Mouse (Mus musculus): ENCODE results near the gene Syne1. TPM values are rescaled to one million over a fixed set of nuclear protein-coding genes. Genes with fewer than 3 reads are reported as not detected.

Gene Syne1
- polyA plus RNA-seq, 1 experiment from 2014 or later = 5.7 TPM

DNA sequence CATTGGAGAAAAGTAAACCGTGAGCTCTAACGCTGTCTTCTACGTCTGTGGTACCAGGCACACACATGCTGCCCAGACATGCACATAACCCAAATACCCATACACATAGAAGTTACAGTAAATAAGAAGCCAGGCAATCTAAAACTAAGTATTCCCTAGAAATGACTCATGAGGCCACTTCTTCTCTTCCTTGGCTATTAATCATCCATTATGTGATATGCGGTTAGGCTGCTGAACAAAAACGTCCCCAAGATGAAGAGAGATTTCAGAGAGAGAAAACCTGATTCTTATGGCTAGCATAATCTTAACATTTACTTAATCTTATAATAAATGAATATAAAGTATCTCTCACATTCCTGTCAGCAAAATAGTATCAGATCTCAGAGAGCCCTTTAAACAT, 409.8 kb downstream of the Syne1 start:
- DNase-seq (ENCODE audit: low spot score) (no peak), ATAC-seq (replicated peaks; ENCODE audit: low FRiP score) (no peak)
- 91% methylated on average over 5 of the region's 5 CpGs for WGBS
- Histone ChIP-seq H3K4me1 (replicated peaks; ENCODE audit: control insufficient read depth, insufficient read depth, low read length) (no peaks in the 10 kb centered on the region), H3K9ac (ENCODE audit: low read depth, low read length) (no peak overlapping the region), H3K27ac (ENCODE audit: low read depth, low read length) (no peak overlapping the region), H3K9me3 (ENCODE audit: control insufficient read depth, low read length) (no peaks in the 10 kb centered on the region), H3K36me3 (ENCODE audit: control insufficient read depth, insufficient read depth, low read length) (peaks cover 3% of the 10 kb centered on the region; the same call in 1 of the 2 replicates), H3K27me3 (replicated peaks; ENCODE audit: control insufficient read depth, insufficient read depth, low read length) (no peaks in the 10 kb centered on the region), H3K4me3 (ENCODE audit: low read depth, low read length) (no peak overlapping the region), H3K4me2 (no peak overlapping the region)

DNA sequence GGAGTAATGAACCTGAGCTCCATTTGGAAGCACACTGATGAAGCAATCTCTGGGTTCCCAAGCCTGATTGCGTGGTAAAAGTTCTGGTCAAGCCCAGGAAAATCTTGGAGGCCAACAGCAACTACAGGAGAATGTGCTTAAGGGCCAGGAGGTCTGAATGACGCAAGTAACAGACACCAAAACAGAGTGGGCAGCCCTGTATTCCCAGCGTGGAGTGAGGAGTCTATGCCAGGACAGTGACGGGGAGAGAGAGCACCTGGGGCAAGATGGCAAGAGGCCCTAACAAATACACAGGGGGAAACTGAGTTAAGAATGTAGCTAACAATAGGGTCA, 411.4 kb downstream of the Syne1 start:
- Histone ChIP-seq H3K4me3 (ENCODE audit: low read depth, low read length) (no peak overlapping the region), H3K4me2 (no peak overlapping the region), H3K27ac (ENCODE audit: low read depth, low read length) (no peak overlapping the region), H3K9me3 (ENCODE audit: control insufficient read depth, low read length) (no peaks in the 10 kb centered on the region), H3K36me3 (ENCODE audit: control insufficient read depth, insufficient read depth, low read length) (peaks cover 3% of the 10 kb centered on the region; the same call in 1 of the 2 replicates), H3K4me1 (replicated peaks; ENCODE audit: control insufficient read depth, insufficient read depth, low read length) (no peaks in the 10 kb centered on the region), H3K27me3 (replicated peaks; ENCODE audit: control insufficient read depth, insufficient read depth, low read length) (no peaks in the 10 kb centered on the region), H3K9ac (ENCODE audit: low read depth, low read length) (no peak overlapping the region)
- WGBS = 82% methylated on average over 4 of the region's 4 CpGs
- no peak for ATAC-seq (replicated peaks; ENCODE audit: low FRiP score)
- no peak for DNase-seq (ENCODE audit: low spot score)

DNA sequence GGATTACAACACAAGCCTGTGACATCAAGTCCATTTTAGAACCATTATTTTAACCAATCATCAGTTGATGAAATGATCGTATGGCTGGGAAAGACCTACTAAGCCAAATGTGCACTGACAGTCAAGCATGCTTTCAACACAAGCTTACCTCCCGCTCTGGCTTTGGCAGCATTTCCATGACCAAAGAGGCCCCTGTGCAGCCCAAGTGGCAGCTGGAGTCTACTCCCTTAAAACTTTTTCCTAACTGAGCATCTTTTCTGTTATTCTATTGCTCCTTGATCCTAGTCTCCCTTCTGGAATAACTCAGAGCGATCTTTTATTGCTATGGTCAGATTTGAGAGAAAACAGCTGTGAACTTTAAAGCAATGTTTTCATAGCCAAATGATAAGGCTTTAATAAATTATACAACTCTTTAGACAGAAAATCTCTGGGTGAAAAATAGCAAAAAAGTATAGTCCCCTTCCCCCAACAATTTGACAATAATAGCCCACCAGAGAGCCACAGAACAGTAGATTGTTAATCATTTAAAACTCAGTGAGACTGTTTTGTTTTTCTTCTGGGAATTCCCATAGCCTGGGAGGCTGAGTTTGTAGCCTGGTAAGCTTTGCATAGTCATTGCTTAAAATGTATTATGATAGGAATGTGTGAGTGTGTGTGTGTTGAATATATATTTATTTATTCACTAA, 411.9 kb downstream of the Syne1 start:
- WGBS = 79% methylated on average over 3 of the region's 3 CpGs
- H3K4me1 ChIP-seq (replicated peaks; ENCODE audit: control insufficient read depth, insufficient read depth, low read length) = no peaks in the 10 kb centered on the region
- H3K36me3 ChIP-seq (ENCODE audit: control insufficient read depth, insufficient read depth, low read length) = peaks cover 3% of the 10 kb centered on the region; the same call in 1 of the 2 replicates
- H3K4me3 ChIP-seq (ENCODE audit: low read depth, low read length) = no peak overlapping the region
- no peak overlapping the region for H3K9ac ChIP-seq (ENCODE audit: low read depth, low read length)
- no peak for DNase-seq (ENCODE audit: low spot score)
- no peak overlapping the region for H3K27ac ChIP-seq (ENCODE audit: low read depth, low read length)
- no peak overlapping the region for H3K4me2 ChIP-seq
- ATAC-seq (replicated peaks; ENCODE audit: low FRiP score) = no peak
- no peaks in the 10 kb centered on the region for H3K9me3 ChIP-seq (ENCODE audit: control insufficient read depth, low read length)
- H3K27me3 ChIP-seq (replicated peaks; ENCODE audit: control insufficient read depth, insufficient read depth, low read length) = no peaks in the 10 kb centered on the region

DNA sequence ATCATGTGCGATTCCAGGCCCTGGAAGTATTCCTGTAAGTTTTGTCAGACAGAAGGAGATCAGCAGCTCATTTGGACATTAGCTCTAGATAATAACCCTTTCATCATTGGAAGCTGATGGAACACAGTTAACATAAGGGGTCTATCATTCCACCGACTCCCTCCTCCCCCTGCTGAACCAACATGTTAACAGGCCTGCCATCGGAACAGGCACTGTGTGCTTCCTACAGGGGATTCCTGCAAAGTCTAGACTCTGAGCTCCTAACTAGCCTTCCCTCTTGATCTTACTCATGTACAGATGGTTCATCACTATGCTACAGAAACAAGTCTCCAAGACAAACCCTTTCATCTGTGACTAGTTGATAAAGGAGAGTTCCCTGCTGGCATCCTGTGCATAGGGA, 419.2 kb downstream of the Syne1 start:
- WGBS = 77% methylated on average over 3 of the region's 3 CpGs
- Histone ChIP-seq H3K27ac (ENCODE audit: low read depth, low read length) (no peak overlapping the region), H3K9me3 (ENCODE audit: control insufficient read depth, low read length) (no peaks in the 10 kb centered on the region), H3K36me3 (ENCODE audit: control insufficient read depth, insufficient read depth, low read length) (no peaks in the 10 kb centered on the region; the same call in 1 of the 2 replicates), H3K27me3 (replicated peaks; ENCODE audit: control insufficient read depth, insufficient read depth, low read length) (no peaks in the 10 kb centered on the region), H3K9ac (ENCODE audit: low read depth, low read length) (no peak overlapping the region), H3K4me3 (ENCODE audit: low read depth, low read length) (no peak overlapping the region), H3K4me2 (no peak overlapping the region), H3K4me1 (replicated peaks; ENCODE audit: control insufficient read depth, insufficient read depth, low read length) (no peaks in the 10 kb centered on the region)
- ATAC-seq (replicated peaks; ENCODE audit: low FRiP score) (no peak), DNase-seq (ENCODE audit: low spot score) (no peak)

DNA sequence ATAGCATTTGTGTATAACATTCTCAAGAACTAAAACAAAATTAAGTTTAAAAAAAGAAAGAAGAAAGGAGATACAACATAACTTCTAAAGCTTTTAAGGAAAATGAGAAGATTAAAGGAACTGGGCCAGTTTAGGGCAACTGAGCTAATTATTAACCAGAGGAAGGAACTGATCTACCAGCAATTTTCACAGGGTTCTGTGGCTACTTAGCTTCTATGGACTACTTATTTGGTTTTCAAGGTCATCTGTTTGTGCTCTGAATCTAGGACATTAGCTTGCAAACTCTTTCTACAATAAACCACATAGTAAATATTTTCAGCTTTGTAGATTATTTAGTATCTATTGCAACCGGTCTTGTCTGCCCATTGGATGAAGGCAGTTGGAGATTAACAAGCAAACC, 420.8 kb downstream of the Syne1 start:
- H3K36me3 ChIP-seq (ENCODE audit: control insufficient read depth, insufficient read depth, low read length) = no peaks in the 10 kb centered on the region; the same call in 1 of the 2 replicates
- H3K4me2 ChIP-seq = no peak overlapping the region
- no peak overlapping the region for H3K9ac ChIP-seq (ENCODE audit: low read depth, low read length)
- no peaks in the 10 kb centered on the region for H3K27me3 ChIP-seq (replicated peaks; ENCODE audit: control insufficient read depth, insufficient read depth, low read length)
- 83% methylated on average over 1 of the region's 1 CpGs for WGBS
- no peak for DNase-seq (ENCODE audit: low spot score)
- H3K9me3 ChIP-seq (ENCODE audit: control insufficient read depth, low read length) = no peaks in the 10 kb centered on the region
- no peak for ATAC-seq (replicated peaks; ENCODE audit: low FRiP score)
- H3K4me1 ChIP-seq (replicated peaks; ENCODE audit: control insufficient read depth, insufficient read depth, low read length) = no peaks in the 10 kb centered on the region
- H3K27ac ChIP-seq (ENCODE audit: low read depth, low read length) = no peak overlapping the region
- no peak overlapping the region for H3K4me3 ChIP-seq (ENCODE audit: low read depth, low read length)

DNA sequence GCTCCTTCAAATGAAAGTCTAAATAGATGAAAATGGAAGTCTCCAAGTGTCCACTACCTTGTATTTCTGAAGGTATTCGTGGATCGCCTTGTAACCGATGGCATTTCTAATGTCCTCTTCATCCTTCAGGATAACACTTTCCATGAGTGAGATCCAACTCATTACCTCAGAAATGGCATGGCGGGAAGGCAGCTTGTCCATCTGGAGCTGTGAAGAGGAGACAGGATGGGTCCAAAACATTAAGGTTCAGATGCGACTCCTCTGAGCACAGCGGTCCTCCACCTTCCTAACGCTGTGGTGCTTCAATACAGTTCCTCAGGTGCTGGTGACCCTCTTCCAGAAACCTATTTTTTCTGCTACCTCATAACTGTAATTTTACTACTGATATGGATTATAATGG, 426.5 kb downstream of the Syne1 start:
- ATAC-seq (replicated peaks; ENCODE audit: low FRiP score) (no peak), DNase-seq (ENCODE audit: low spot score) (no peak)
- H3K4me2 ChIP-seq = no peak overlapping the region
- H3K4me3 ChIP-seq (ENCODE audit: low read depth, low read length) = no peak overlapping the region
- 93% methylated on average over 7 of the region's 7 CpGs for WGBS
- no peaks in the 10 kb centered on the region for H3K27me3 ChIP-seq (replicated peaks; ENCODE audit: control insufficient read depth, insufficient read depth, low read length)
- H3K4me1 ChIP-seq (replicated peaks; ENCODE audit: control insufficient read depth, insufficient read depth, low read length) = no peaks in the 10 kb centered on the region
- no peak overlapping the region for H3K27ac ChIP-seq (ENCODE audit: low read depth, low read length)
- H3K36me3 ChIP-seq (ENCODE audit: control insufficient read depth, insufficient read depth, low read length) = peaks cover 3% of the 10 kb centered on the region; the same call in 1 of the 2 replicates
- H3K9ac ChIP-seq (ENCODE audit: low read depth, low read length) = no peak overlapping the region
- H3K9me3 ChIP-seq (ENCODE audit: control insufficient read depth, low read length) = no peaks in the 10 kb centered on the region

DNA sequence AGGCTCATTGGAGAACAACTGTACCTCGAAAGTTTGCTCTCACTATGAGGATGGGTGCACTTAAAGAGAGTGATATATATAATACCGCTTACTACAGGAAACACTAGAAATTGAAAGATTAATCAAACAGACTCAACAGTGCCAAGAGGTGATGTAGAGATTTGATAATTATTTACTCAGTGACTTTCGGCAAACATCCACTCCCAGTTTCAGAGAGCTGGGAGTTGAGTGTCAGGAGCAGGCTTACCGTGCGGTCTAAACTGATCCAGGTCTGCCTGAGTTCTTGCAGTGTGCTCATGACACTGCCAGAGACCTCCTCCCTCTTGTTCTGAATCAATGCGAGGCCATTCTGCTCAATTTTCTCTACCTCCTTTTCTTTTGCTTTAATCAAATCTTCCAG, 434.6 kb downstream of the Syne1 start:
- WGBS = 81% methylated on average over 6 of the region's 6 CpGs
- Histone ChIP-seq H3K9ac (ENCODE audit: low read depth, low read length) (no peak overlapping the region), H3K4me2 (no peak overlapping the region), H3K27ac (ENCODE audit: low read depth, low read length) (no peak overlapping the region), H3K9me3 (ENCODE audit: control insufficient read depth, low read length) (no peaks in the 10 kb centered on the region), H3K4me3 (ENCODE audit: low read depth, low read length) (no peak overlapping the region), H3K36me3 (ENCODE audit: control insufficient read depth, insufficient read depth, low read length) (0 out of 2 replicates have a peak, but pooled peaks cover 5% of the 10 kb centered on the region), H3K27me3 (replicated peaks; ENCODE audit: control insufficient read depth, insufficient read depth, low read length) (no peaks in the 10 kb centered on the region), H3K4me1 (replicated peaks; ENCODE audit: control insufficient read depth, insufficient read depth, low read length) (no peaks in the 10 kb centered on the region)
- no peak for DNase-seq (ENCODE audit: low spot score)
- no peak for ATAC-seq (replicated peaks; ENCODE audit: low FRiP score)

DNA sequence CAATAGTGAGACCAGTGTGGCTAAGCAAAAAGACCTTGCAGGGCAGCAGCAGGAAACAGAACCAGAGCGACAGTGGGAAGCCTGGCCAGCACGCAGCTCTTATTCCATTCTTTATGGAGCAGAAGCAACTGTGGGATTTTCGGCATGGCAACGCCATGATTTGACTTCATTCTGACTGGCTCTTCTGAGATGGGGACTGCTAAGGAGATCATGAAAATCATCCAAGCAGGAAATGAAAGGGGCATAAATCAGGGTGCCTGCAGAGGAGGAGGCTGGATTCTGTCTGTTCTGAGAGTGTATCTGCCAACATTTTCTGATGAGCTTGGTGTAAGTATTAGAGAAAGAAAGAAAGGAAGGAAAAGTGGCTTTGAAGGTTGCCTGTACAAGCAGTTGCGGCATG, 435.1 kb downstream of the Syne1 start:
- ATAC-seq (replicated peaks; ENCODE audit: low FRiP score) = no peak
- 0 out of 2 replicates have a peak, but pooled peaks cover 5% of the 10 kb centered on the region for H3K36me3 ChIP-seq (ENCODE audit: control insufficient read depth, insufficient read depth, low read length)

DNA sequence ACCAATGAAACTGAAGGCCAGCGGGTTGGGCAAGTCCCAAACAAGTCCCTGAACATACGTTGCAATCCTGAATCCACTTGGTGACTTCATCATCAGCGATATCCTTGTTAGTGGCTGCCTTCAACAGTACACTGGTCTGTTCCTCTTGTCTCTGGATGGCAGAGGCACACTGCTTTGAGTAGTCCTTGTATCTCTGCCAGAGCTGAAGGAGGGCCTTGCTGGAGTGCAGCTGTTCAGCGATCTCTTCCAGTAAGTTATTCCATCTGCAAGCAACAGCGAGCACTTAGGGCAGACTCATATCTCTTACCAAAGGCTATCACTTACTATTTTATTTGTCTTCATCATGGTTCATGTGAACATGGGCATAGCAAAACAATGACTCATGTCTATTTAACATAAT, 440.5 kb downstream of the Syne1 start:
- ATAC-seq (replicated peaks; ENCODE audit: low FRiP score) (no peak), DNase-seq (ENCODE audit: low spot score) (no peak)
- Histone ChIP-seq H3K9me3 (ENCODE audit: control insufficient read depth, low read length) (no peaks in the 10 kb centered on the region), H3K9ac (ENCODE audit: low read depth, low read length) (no peak overlapping the region), H3K4me1 (replicated peaks; ENCODE audit: control insufficient read depth, insufficient read depth, low read length) (no peaks in the 10 kb centered on the region), H3K4me2 (no peak overlapping the region), H3K27ac (ENCODE audit: low read depth, low read length) (no peak overlapping the region), H3K4me3 (ENCODE audit: low read depth, low read length) (no peak overlapping the region), H3K36me3 (ENCODE audit: control insufficient read depth, insufficient read depth, low read length) (peaks cover 7% of the 10 kb centered on the region; the same call in 1 of the 2 replicates), H3K27me3 (replicated peaks; ENCODE audit: control insufficient read depth, insufficient read depth, low read length) (no peaks in the 10 kb centered on the region)
- WGBS = 86% methylated on average over 5 of the region's 5 CpGs

More for the DNA sequence above, 435.1 kb downstream of the Syne1 start:
- no peaks in the 10 kb centered on the region for H3K9me3 ChIP-seq (ENCODE audit: control insufficient read depth, low read length)
- DNase-seq (ENCODE audit: low spot score) = no peak
- H3K9ac ChIP-seq (ENCODE audit: low read depth, low read length) = no peak overlapping the region
- H3K27ac ChIP-seq (ENCODE audit: low read depth, low read length) = no peak overlapping the region
- H3K4me1 ChIP-seq (replicated peaks; ENCODE audit: control insufficient read depth, insufficient read depth, low read length) = no peaks in the 10 kb centered on the region
- no peak overlapping the region for H3K4me2 ChIP-seq
- WGBS = 92% methylated on average over 5 of the region's 5 CpGs
- H3K27me3 ChIP-seq (replicated peaks; ENCODE audit: control insufficient read depth, insufficient read depth, low read length) = no peaks in the 10 kb centered on the region
- H3K4me3 ChIP-seq (ENCODE audit: low read depth, low read length) = no peak overlapping the region
